Mouse (Mus musculus) kidney, adult 2 months (tissue): ENCODE results near the gene AI661453. TPM values are rescaled to one million over a fixed set of nuclear protein-coding genes. Genes with fewer than 3 reads are reported as not detected.

Experiments
- DNase-seq: peaks from one replicate; pipeline ENCODE4 v3.0.0; 2021
- H3K27ac ChIP-seq: fragments of 200-500 bp; 2 replicates; pipeline ENCODE4 v1.5.1; 2012; ENCODE audit warnings: low read depth, low read length, control low read depth, inconsistent platforms; ENCODE audit not compliant: insufficient read depth
- H3K27me3 ChIP-seq: fragments of 200-500 bp; replicated peaks from 2 replicates; pipeline ENCODE4 v1.6.1; 2012; ENCODE audit warnings: mild to moderate bottlenecking, moderate library complexity, low read length, inconsistent platforms; ENCODE audit not compliant: control insufficient read depth, insufficient read depth
- H3K36me3 ChIP-seq: fragments of 200-500 bp; 2 replicates; pipeline ENCODE4 v1.6.1; 2012; ENCODE audit warnings: mild to moderate bottlenecking, moderate library complexity, low read length, inconsistent platforms; ENCODE audit not compliant: control insufficient read depth, insufficient read depth
- H3K4me1 ChIP-seq: fragments of 200-500 bp; 2 replicates; pipeline ENCODE4 v1.6.1; 2011; ENCODE audit warnings: low read length; ENCODE audit not compliant: control insufficient read depth, insufficient read depth
- H3K4me3 ChIP-seq: fragments of 200-500 bp; 2 replicates; pipeline ENCODE4 v1.5.1; 2011; ENCODE audit warnings: mild to moderate bottlenecking, low read depth, low read length, control low read depth; ENCODE audit not compliant: insufficient read depth
- CTCF ChIP-seq: fragments of 200-500 bp; conservative IDR thresholded peaks from 2 replicates; pipeline ENCODE4 v1.5.1; 2011; ENCODE audit warnings: low read depth, mild to moderate bottlenecking, control low read depth, low read length, moderate library complexity, mixed read lengths; ENCODE audit not compliant: insufficient read depth, insufficient read length
- POLR2A ChIP-seq: fragments of 200-500 bp; IDR thresholded peaks from one replicate; pipeline ENCODE4 v1.6.1; 2011; ENCODE audit warnings: low read depth, low read length, control low read depth
- WGBS: fragments of 180-500 bp; shearing (Covaris S2); methylation state at CpG from one replicate; pipeline ENCODE4 v1.1.7; 2018; 5-methylcytosine and 5-hydroxymethylcytosine counted together
- polyA plus RNA-seq: library from polyadenylated mRNA; depleted of rRNA; stranded (reverse); fragments of >200 nt; gene quantifications from 2 replicates; pipeline ENCODE4 v1.2.3, GENCODE M21; 2012

The AI661453 gene
- polyA plus RNA-seq, 1 experiment, result 9.7 TPM

DNA sequence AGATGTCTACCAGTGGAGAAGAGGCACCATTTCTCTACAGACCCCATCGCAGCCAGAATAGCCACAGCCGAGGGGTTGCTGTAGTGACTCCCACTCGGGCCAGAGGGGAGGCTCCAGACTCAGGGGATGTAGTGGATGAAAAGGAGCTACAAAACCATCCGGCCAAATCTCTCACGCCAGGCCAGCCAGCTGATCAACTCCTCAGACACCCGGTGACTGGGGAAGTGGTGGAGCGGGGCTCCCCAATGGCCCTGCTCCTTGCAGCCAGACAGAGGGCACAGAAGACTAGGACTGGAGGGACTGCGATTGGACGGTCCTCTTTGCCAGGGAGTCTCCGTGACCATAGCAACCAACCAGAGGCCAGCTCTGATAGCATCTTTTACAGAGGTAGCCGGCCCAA is 31.2 kb downstream of the AI661453 start:
- H3K36me3 ChIP-seq, result no peaks in the 10 kb centered on the region
- no peak for TF ChIP-seq CTCF
- no peak for TF ChIP-seq POLR2A
- 83% methylated on average over 11 of the region's 11 CpGs for WGBS
- H3K27me3 ChIP-seq, result no peaks in the 10 kb centered on the region
- DNase-seq, result no peak
- no peak overlapping the region for H3K27ac ChIP-seq
- H3K4me3 ChIP-seq, result no peak overlapping the region
- H3K4me1 ChIP-seq, result peaks cover 8% of the 10 kb centered on the region; the same call in 1 of the 2 replicates

DNA sequence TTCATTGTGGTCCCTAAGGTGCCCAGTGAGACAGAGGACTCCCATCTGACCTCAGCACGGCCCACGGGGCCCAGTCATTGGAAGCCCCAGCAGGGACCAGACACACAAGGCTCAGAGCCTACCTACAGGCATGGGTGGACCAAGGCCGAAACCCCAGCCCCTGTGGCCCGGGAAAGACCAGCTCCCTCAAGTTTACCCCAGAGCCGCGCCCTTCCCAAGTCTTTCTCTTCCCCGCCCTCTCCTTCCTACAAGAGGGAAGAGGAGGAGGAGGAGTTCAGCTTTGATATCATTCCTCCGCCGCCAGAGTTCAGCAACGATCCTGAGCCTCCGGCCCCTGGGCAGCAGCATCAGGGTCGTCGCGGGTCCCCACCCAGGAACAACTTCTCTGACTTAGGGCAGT is 31.6 kb downstream of the AI661453 start:
- H3K4me3 ChIP-seq, result no peak overlapping the region
- H3K4me1 ChIP-seq, result peaks cover 8% of the 10 kb centered on the region; the same call in 1 of the 2 replicates
- DNase-seq, result no peak
- no peak overlapping the region for H3K27ac ChIP-seq
- H3K36me3 ChIP-seq, result no peaks in the 10 kb centered on the region
- no peak for TF ChIP-seq POLR2A
- WGBS, result 43% methylated on average over 14 of the region's 14 CpGs
- H3K27me3 ChIP-seq, result no peaks in the 10 kb centered on the region

DNA sequence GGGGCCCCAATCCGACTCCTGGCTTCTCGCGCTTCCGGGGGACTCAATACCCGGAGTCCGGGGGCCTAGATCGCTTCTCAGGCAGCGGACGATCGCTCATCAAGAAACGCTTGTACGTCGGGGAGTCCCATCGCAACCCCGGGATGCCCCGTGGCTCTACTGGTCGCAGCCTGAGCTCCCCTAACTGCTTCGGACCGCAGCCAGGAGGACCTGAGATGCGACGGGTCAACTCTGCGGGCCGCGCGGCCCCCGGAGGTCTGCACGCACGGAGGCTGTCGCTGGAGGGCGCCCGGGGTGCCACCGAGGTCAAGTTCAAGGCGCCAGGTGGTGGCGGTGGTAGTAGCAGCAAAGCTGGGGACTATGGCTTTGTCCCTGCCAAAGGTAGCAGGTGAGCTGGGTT is 32.1 kb downstream of the AI661453 start:
- Histone ChIP-seq H3K4me3 (no peak overlapping the region), H3K4me1 (peaks cover 8% of the 10 kb centered on the region; the same call in 1 of the 2 replicates), H3K27ac (no peak overlapping the region), H3K27me3 (no peaks in the 10 kb centered on the region), H3K36me3 (no peaks in the 10 kb centered on the region)
- DNase-seq, result no peak
- 28% methylated on average over 34 of the region's 34 CpGs for WGBS
- TF ChIP-seq CTCF, result no peak
- no peak for TF ChIP-seq POLR2A

DNA sequence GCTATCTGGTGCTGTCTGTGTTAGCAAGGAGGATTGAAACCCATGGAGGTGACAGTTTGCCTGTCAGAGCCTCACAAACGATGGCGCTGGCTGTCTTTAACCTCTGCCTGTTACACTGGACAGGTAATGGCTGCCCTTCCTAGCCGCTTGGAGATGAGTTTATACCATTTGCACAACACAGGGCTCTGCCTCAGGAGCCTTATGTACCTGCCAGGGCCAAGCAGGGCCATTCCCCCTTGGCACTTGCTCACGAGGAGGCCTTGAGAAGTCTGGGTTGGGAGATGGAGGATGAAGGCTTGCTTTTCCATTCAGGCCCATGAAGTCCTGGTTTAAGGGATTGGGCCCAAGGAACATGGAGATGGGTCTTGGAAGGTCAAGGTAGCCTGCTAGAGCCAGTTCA is 33.2 kb downstream of the AI661453 start:
- Histone ChIP-seq H3K4me1 (peaks cover 2% of the 10 kb centered on the region; the same call in 1 of the 2 replicates), H3K4me3 (no peak overlapping the region), H3K36me3 (no peaks in the 10 kb centered on the region), H3K27ac (no peak overlapping the region), H3K27me3 (no peaks in the 10 kb centered on the region)
- WGBS, result 90% methylated on average over 4 of the region's 4 CpGs
- no peak for DNase-seq
- TF ChIP-seq POLR2A, result no peak
- TF ChIP-seq CTCF, result no peak

DNA sequence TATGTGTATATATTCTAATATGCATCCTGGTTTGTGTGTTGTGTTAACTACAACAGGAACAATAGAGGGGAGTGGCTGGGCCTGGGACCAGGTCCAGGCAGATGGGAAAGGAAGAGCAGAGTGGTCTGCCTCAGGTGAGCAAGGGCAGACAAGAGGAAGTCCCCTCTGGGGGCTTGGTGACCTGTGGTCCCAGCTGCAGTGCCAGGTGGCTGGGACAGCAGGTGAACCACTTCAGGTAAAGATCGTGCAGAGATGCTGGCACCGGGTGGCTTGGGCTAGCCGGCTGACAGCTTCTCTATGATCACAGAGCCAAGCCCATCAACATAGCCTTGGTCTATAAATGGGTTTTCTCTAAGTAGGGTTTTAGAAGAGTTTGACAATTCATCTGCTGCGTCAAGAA is 33.7 kb downstream of the AI661453 start:
- 88% methylated on average over 4 of the region's 4 CpGs for WGBS
- Histone ChIP-seq H3K27me3 (no peaks in the 10 kb centered on the region), H3K4me3 (no peak overlapping the region), H3K4me1 (no peaks in the 10 kb centered on the region), H3K27ac (no peak overlapping the region), H3K36me3 (no peaks in the 10 kb centered on the region)
- DNase-seq, result no peak
- TF ChIP-seq POLR2A, result no peak

DNA sequence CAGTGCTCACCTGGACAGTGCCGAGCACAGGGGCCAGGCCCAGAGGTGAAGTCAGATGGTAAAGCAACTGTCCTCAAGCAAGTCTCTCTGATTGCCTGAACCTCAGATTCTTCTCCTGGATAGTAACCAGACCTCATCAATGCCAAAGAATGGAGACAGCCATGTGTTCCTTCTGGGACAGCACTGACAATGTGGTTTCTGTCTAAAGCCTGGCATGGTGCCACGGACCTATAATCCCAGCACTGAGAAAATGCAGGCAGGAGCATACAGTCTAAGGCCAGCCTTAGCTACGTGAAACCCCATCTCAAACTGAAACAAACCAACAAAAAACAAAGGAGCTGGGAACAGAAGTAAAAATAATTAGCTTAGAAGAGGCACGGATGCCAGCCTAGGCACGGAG is 34.3 kb downstream of the AI661453 start:
- no peaks in the 10 kb centered on the region for H3K36me3 ChIP-seq
- no peak overlapping the region for H3K27ac ChIP-seq
- H3K4me3 ChIP-seq, result no peak overlapping the region
- DNase-seq, result no peak
- TF ChIP-seq CTCF (no peak), POLR2A (no peak)
- H3K4me1 ChIP-seq, result no peaks in the 10 kb centered on the region; the same call in 1 of the 2 replicates
- H3K27me3 ChIP-seq, result no peaks in the 10 kb centered on the region
- 82% methylated on average over 5 of the region's 5 CpGs for WGBS

DNA sequence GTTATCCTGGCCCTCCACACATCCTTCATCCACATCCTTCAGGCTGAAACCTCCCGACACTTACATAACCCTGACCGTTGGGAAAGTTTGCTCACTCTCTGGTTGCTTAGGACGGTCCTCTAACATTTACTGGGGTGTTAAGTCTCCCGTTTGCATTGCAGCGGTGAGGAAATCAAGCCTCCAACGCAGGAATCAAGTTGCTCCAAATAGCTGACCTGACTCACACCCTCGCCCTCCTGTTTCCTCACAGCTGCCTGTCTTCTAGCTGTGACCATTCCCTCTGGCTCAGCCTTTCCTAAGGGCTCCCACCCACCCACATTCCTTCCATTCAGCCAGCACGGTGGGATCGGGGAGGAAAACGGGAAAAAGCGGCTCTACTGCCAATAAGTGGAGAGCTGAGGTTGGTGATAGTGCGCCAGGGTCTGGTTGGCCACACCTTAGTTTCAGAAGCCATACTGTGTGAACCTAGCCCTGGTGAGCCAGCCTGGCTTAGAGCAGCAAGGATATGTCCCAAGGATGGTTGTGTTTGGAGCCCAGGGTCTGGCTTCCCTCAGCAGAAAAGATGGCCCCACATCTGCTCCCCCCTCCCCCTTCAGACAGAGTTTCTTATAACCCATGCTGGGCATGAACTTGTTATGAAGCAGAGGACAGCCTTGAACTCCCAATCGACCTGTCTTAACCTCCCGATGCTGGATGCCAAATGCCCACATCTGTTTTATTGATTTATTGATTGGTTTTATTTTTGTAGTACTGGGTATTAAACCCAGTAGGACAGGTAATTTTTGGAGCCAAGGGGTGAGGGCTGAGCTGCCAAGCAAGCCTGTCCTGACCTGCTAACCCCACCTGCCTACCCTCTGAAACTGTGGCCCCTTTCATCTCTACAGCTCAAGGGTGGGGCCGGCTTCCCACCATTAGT is 36.3 kb downstream of the AI661453 start:
- H3K27ac ChIP-seq, result no peak overlapping the region
- H3K4me1 ChIP-seq, result no peaks in the 10 kb centered on the region; the same call in 1 of the 2 replicates
- WGBS, result 39% methylated on average over 15 of the region's 15 CpGs
- no peak for TF ChIP-seq CTCF
- no peak for TF ChIP-seq POLR2A
- no peaks in the 10 kb centered on the region for H3K27me3 ChIP-seq
- no peak for DNase-seq
- no peaks in the 10 kb centered on the region for H3K36me3 ChIP-seq
- H3K4me3 ChIP-seq, result no peak overlapping the region
